In genomic region chr13:51208378-51209100, GRCm38 (mm10) we compare ENCODE assay signal across 8 mouse cellular contexts. TPM values are rescaled to one million over a fixed set of nuclear protein-coding genes. Genes with fewer than 3 reads are reported as not detected.
DNase-seq lines count a peak whose midpoint lies in the region; ATAC-seq and TF ChIP-seq lines count a peak whose summit lies in the region.

No protein-coding gene starts in this region.

- no peak overlapping the region for H3K4me2 ChIP-seq in midbrain, embryonic 11.5 days

- no peak overlapping the region for H3K4me3 ChIP-seq in testis, adult 2 months (ENCODE audit: control insufficient read depth, low read depth, low read length)
- no peak overlapping the region for H3K4me3 ChIP-seq in midbrain, embryonic 11.5 days (ENCODE audit: low read depth, low read length)

- peak; percentile 84 for ATAC-seq in midbrain, embryonic 11.5 days (ENCODE audit: low FRiP score)

- TF ChIP-seq CTCF in testis, adult 2 months (IDR thresholded peaks at IDR 0.05; ENCODE audit: control insufficient read depth, insufficient read depth, insufficient replicate concordance, low read depth, low read length) = peak; percentile 43; the same call in 1 of the 2 replicates

- H3K9ac ChIP-seq in midbrain, embryonic 11.5 days (ENCODE audit: low read length) = no peak overlapping the region

- no peak for TF ChIP-seq POLR2A in testis, adult 2 months (IDR thresholded peaks at IDR 0.05; ENCODE audit: control insufficient read depth, low read depth, low read length)

- H3K27me3 ChIP-seq in testis, adult 2 months (ENCODE audit: control insufficient read depth, insufficient read depth, low read length) = no peaks in the 10 kb centered on the region
- H3K27me3 ChIP-seq in midbrain, embryonic 11.5 days (ENCODE audit: control insufficient read depth, insufficient read depth, low read length) = no peaks in the 10 kb centered on the region

- no peaks in the 10 kb centered on the region for H3K9me3 ChIP-seq in midbrain, embryonic 11.5 days (ENCODE audit: control insufficient read depth, low read length)

- WGBS in midbrain, embryonic 11.5 days = 71% methylated on average over 18 of the region's 18 CpGs

- H3K4me1 ChIP-seq in testis, adult 2 months (ENCODE audit: control insufficient read depth, insufficient read depth, low read length) = no peaks in the 10 kb centered on the region; the same call in 1 of the 2 replicates
- H3K4me1 ChIP-seq in midbrain, embryonic 11.5 days (ENCODE audit: control insufficient read depth, insufficient read depth, low read length) = no peaks in the 10 kb centered on the region

- DNase-seq in testis, postnatal 14 days (ENCODE audit: low spot score) = no peak
- DNase-seq in frontal cortex, postnatal 14 days (ENCODE audit: low spot score in 2 of 2) = peak; percentile 28 to 46
- DNase-seq in kidney, postnatal 4 days = peak; percentile 53 to 68
- peak; percentile 87 for DNase-seq in midbrain, embryonic 11.5 days (ENCODE audit: low spot score, missing footprints)
- no peak for DNase-seq in spleen, adult 12 weeks (ENCODE audit: low spot score)
- DNase-seq in ovary, adult 18-20 months (ENCODE audit: low spot score) = no peak
- DNase-seq in gastrocnemius, postnatal 25 days = no peak

- no peaks in the 10 kb centered on the region for H3K36me3 ChIP-seq in testis, adult 2 months (ENCODE audit: control insufficient read depth, insufficient read depth, low read length)
- H3K36me3 ChIP-seq in midbrain, embryonic 11.5 days (ENCODE audit: control insufficient read depth, insufficient read depth, low read length) = no peaks in the 10 kb centered on the region

- H3K27ac ChIP-seq in testis, adult 2 months (ENCODE audit: control insufficient read depth, insufficient read depth, low read depth, low read length) = no peak overlapping the region
- H3K27ac ChIP-seq in midbrain, embryonic 11.5 days (ENCODE audit: low read depth, low read length) = no peak overlapping the region

RNA-seq across cellular contexts. Expression of gene Nxnl2, which starts 37.7 kb away (rescaled TPM):
- polyA plus RNA-seq in testis, adult 2 months (2012; rRNA removed) = 5.8 and 7.0 TPM in 2 replicates
- 0.29 and 0.51 TPM in 2 replicates for polyA plus RNA-seq in midbrain, embryonic 11.5 days (2014; fragmentation: Nextera tagmentation; extraction: Ambion mirVana)
- not detected for total RNA-seq in gastrocnemius, postnatal 25 days (2021)

Comparison
In these comparisons a context has a peak if more than half of its experiments do, and no peak if none do; other contexts are left out.
1. DNase-seq: peak in frontal cortex, postnatal 14 days (2 of 2), kidney, postnatal 4 days (2 of 2) and midbrain, embryonic 11.5 days (single experiment); none in testis, postnatal 14 days (single experiment), spleen, adult 12 weeks (single experiment), ovary, adult 18-20 months (single experiment) and gastrocnemius, postnatal 25 days (single experiment).